Mouse (Mus musculus): ENCODE results near the gene Cwc22.
"Not testable (repeated sequence)": the region's sequence is repeated elsewhere in the genome, so short reads cannot be mapped to it uniquely, and the experiment has no call there.

The Cwc22 gene

DNA sequence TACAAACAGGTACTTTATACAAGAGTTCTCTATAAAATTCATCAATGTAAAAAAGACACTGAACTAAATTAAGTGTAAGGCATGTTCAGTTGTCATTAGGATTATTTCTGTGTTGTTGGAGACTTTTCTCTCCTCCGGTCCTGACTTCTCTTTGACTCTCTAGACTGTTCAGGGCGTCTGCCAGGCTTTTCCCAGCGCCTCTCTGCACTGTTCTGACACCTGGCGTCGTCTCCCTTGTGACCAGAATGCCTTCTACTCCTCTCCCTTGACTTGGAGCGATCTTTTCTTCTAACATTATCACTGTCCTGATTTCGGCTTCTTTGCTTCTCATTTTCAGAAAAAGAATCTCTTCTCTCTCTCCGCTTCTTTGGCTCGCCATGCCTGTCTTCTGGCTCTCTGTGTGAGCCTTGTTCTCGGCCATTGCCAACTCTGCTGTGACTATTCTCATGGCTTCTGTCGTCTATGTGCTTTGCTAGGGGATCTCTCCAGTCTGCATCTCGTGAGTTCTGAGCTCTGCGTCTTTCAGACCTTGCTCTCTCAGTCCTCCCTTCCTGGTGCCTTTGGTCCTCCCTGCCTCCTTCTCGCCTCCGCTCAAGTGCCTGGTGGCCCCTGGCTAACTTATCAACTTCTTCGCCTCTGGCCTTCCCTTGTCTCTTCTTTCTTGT, 50.1 kb downstream of the Cwc22 start:
- DNase-seq: not testable (repeated sequence)

DNA sequence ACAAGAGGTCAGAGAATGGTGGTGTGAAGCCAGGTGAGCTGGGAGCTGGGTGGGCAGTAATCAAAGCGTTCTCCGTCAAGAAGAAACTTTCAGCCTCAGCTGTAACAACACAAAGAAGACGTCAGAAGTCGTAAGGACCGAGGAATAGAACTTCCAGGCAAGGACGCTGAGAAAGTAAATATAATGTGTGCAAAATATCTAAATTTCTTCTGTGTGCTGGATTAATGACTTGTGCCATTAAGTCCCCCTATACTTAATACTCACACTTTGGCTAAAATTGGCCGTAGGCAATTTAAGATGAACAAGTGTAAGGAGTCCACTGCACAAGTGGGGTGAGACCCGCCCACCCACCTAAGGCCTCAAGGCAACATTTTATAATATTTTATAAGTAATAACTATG, 51.3 kb downstream of the Cwc22 start:
- no peak for DNase-seq

DNA sequence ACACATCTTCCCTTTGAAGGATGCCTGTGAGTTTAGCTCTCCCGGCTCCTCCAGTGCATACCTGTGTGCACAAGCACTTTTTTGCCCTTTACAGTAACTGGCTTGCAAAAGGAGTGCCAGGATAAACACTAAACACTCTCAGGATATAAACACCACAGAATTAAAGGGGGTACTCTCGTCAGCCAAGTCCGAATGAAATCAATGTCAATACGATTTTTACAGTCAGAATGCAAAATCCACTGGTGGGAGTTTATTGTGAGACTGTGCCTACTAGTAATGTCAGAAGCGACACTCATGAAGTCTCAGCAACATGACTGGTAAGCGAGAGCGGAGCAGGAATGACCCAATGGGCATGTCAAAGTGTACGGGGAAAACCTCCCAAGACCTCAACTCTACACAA, 52.7 kb downstream of the Cwc22 start:
- DNase-seq: no peak

DNA sequence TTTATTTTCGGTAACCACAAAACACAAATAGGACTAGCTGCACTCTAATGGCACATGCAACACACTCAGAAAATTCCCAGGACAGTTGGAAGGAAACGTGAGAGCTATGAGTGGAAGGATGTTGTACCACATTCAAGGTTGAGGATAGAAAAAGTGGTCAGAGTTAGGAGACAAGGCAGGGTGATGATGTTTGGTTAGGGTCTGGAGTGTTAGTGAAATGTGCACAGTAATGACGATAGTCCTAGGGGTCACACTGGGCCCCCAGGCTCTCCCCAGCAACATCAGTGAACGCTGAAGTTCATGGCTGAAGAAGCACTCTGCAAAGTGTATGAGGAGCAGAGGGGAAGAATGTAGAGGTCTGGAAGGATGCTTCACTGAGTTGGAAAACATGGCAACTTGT, 53.6 kb downstream of the Cwc22 start:
- DNase-seq: no peak

DNA sequence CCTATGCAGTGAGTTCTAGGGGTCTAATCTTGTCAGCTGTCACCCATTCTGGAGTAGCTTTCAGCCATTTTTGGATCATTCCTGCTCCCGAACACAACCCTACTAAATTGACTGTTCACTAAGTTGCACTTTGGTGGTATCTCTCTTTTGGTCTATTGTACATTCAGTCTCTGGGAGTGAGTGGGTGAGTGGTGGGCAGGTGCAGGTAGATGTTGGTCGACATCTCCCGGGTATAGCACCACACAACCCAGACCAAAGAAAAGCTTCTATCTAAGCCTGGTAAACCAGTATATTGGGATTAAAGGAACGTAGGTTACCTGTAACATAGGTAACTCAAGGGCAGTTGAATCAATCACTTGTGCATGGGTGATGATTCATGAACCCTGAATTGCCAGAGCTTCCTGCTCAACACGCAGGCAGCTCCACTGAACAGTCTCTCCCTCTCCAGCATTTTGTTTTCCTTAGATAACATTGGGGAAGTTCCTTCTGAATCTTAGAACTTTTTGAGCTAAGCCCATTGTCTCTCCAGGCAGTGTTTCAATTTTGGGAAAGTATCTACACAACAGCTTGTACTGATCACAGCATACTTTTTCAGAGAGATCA, 55.2 kb downstream of the Cwc22 start:
- no peak for DNase-seq

DNA sequence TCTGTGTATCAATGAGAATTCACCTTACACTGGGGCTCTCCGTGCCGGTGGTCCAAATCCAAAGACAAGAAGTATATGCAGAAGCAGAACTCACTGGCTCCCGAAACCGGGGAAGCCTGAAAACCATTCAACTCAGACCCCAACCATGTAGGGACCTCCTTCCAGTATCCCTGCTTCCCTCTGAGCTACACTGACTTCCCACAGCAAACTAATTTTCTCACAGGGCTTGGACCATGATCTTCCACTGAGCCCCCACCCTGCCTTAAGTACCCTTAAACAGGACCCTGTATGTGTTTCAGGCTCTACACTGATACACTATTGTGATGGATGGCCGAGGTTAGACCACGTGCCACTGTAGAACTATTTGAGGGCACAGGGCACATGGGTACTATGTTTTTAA, 56.2 kb downstream of the Cwc22 start:
- DNase-seq: no peak

DNA sequence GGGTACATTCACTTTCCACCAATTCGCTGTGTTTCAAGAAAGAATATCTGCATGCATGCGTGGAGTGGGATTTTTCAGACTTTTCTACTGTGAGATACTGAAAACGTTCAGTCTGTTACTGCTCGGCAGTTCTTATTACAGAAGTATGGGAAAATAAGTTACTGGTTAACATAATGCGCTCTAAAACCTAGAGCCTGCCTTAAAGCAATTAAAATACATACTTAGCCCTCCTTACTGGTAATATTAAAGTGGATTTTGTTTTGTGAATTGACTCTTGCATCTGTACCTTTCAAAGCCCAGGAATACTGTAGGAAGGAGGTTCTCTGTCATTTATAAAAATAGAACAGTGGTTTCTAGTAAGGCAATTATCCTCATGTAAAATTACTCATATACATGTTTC, 56.8 kb downstream of the Cwc22 start:
- no peak for DNase-seq

DNA sequence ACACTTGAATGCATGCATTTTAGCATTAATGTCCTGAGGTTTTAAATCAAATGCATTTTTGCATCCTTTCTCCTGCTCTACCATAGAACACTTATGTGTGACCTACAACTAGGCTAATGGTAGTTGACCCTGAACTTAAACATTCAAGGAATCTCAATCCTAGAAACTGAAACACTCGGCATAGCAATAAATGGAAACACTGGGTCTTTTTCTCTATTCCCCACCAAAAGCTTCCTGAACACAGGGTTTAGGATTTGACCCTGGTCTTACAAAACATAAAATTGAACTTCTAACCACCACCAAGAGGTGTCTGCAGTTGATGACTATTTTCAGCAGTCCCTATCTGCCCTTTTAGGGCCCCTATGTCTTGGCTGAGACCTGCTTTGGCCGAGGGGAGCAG, 57.3 kb downstream of the Cwc22 start:
- no peak for DNase-seq

DNA sequence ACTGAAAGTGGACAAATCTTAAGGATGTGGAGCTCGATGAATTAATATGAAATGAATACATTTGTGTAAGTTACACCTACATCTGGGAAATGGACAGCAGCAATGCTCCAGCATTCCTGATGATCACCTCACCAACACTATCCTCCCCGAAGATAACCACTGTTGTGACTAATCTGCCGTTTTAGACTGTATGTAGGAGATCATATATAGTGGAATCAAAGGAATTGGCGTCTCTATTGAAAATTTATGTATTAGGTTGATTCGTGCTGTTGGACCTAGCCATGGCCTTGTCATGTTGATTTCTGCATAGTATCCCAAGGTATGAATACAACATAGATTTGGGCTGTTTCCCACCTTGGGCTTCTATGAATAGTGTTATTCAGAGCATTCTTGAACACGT, 58.1 kb downstream of the Cwc22 start:
- DNase-seq: peak in 1 of 2 experiments; percentile 1

DNA sequence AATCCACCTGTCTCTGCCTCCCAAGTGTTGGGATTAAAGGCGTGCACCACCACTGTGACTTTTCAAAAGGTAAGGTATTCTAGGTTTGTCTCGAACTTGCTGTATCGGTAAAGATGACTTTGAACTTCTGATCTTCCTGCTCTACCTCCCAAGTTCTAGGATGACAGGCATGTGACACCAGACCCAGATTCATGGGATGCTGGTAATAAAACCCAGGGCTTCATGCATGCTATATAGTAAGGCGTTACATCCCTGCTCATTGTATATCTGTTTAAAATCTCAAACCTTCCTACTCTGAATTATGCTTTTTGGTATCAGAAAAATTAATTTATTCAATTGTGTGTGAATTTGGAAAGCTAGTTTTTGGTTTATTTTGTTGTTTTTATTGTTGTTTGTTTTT, 59.0 kb downstream of the Cwc22 start:
- peak in 1 of 2 experiments; percentile 1 for DNase-seq

DNA sequence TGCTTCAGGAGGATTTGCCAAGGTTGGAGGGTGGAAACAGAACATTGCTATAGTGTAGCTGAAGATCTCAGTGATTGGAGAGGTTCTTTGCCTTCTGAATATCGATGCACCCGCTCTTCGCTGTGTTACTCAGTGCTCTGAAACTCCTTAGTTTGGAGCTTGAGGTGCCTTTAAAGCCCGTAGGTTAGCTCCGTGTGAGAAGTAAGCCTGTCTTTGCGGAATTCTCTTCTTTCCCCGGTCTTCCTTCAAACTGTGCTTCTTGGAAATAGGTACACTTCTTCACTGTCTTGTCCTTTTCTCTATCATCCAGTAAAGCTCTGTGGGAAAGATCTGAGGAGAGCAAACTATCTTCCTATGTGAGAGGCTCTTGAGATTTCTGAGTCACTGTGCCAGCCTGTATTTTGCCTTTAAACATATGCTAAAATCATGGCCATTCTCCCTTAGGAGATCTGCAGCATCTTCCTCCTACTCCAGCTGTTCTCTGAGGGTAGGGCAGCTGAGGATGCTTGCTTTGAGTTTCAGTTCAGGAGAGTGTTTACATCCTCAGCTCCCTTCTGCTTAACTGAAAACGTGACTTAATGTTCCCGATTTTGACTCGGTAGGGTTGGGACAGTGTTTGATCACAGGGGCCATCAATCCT, 60.6 kb downstream of the Cwc22 start:
- no peak for DNase-seq

DNA sequence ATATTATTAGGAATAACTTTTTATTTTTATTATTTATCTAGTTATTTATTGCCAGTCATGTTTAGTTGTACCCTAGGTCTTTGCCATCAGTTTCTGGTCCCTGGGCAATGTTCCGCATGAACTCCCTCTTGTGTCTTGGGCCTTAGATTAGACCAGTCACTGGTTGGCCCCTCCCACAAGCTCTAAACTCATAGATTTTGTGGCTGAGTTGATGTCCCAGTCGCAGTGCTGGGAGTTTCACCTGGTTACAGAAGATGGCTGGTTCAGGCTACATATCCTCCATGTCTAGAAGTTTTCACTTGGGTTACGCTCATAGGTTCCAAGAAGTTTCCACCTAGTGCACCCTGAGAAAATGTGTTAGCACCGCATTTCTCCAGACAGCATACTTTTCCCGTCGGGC, 61.1 kb downstream of the Cwc22 start:
- DNase-seq: no peak

DNA sequence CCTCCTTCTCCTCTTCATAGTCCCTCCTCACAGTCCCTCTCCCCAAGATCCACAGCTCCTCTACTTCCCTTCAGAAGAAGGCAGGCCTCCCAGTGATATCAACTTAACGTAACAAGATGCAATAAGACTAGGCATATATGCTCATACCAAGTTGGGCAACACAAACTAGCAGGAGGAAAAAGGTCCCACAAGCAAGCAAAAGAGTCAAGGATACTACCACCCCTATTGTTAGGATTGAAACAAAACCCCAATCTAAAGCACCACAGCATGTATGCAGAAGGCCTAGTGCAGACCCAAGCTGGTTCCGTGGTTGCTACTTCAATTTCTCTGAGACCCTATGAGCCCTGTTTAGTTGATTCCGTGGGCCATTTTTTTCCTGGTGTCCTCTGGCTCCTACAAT, 61.7 kb downstream of the Cwc22 start:
- no peak for DNase-seq

DNA sequence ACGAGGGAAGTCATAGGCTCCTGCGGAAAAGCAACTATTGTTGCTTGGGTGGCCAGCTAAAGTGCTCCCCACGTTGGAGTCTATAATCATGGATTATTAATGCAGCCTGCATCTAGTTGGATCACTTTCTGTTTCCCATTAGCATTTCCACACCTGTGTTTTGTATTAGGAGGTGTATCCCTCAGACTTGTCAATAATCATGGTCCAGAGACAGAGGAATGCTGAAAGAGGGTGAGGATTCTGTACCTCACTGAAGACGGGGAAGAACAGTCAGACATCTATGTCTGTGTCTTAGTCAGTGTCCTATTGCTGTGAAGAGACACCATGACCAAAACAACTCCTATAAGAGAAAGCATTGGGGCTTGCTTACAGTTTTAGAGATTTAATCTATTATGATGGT, 63.2 kb downstream of the Cwc22 start:
- DNase-seq: no peak

DNA sequence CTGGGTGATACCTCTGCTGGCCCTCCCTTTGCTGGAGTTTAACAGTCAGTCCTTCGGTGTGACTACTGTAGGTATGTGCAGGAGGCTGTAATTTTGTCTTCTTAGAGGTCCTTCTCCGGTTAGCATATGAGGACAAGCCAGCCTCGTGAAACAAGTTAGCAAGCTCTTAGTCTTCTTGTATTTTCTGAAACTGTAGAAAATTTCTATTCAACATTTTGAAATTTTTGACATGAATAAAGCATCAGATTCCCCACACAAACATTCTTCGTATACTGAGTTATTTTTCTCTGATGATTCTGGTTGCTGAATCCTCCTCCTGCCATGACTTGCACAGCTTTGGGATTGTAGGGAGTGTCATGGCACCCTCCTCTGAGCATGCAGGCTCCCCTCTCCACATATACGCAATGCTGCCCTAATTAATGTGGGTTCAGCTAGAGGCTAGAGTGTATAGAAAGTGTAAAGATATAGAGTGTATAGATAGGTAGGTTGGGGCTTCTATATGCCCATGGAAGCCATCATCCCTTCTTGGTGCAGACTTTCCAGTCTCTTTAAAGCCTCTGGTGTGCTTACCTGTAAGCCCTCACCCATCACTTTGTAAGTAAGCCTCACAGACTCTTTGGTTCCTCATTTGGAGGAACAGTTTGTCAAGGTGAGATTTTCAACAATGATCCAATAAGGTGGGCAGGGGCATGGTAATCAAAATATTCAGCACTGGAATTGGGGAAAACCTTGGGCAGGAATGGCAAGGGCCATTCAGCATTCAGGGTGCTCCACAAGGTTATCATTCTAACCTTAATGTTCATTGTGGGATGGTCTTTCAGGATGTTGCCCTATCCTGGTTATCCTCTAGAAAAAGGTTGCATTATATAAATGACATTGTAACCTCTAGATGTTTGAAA, 64.6 kb downstream of the Cwc22 start:
- no peak for DNase-seq

DNA sequence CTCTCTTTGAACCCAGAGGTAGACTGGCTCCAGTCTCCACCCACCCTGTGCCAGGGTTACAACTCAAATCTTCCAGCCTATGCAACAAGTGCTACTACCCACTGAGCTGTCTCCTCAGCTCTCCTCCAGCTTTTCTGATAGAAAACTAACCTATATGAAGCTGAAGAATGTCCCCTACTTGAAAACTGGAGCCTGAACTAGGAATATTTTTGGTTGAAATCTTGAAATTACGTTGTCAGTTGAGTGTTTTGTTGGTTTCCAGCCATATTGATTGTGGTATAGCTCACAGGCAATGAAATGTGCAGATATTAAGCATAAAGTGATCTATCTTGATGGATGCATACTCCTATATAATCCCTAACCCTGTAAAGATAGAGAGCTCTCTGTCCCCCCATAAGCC, 65.8 kb downstream of the Cwc22 start:
- DNase-seq: no peak

DNA sequence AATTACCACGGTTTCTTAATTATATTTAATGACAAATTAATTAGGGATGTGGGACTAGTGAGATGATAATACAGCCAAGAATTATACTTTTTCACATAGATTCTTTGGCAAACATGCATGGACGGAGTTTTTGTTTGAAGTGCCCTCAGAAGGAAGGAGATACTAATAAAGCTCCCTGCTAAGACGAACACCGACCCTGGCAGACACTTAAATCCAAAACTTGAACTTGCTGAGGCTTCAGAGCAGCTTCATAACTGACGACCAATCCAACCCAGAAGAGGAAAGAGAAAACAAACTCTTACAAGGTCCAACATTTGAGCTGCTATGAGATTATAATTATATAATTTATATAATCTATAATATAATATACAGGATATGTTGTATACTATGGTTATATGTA, 66.4 kb downstream of the Cwc22 start:
- no peak for DNase-seq

DNA sequence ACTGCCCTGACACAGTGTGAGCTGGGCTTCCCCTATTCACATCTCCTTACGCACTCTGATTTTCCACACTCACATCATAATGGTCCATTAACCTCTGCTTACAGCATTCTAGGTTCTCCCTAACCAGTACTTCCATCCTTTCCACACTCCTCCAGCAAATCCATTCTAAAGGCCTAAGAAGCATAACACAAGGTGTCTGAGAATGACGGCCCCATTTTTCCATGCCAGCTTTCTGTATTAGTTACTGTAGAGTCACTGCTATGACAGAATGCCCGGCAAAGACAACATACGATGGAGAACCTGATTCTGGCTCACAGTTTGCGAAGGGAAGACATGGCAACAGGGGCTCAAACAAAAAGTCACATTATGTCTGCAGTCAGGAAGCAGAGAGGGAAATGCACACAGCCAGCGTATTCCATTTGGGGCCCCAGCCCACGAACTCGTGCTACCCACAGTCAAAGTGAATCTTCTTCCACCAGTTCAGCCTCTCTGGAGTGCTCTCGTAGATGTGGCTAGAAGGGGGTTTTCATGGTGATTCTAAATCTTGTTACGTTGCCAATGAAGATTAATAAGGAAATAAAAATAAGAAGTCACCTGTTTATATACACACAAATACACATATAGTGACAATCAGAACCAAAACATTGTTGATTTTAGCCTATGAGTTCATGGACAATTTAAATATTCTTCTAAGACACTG, 68.9 kb downstream of the Cwc22 start:
- DNase-seq: no peak

DNA sequence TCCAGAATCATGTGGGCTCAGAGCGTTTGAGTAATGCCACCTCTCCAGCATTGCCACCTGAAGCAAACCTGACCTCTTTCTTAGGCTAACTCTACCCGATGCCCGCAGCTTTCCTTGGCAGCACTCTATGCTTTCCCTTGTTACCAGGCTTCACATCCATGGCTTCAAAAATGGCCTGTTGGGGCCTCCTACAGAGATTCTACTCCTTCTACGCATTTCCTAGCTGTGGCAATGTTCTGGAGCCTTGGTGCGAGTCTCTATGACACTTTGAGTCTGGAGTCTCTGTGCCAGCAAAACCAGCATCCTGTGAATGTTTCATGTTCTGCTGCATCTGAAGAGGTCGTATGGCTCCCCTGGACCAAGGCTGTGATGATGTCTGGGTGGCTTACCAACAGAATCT, 69.8 kb downstream of the Cwc22 start:
- DNase-seq: no peak

DNA sequence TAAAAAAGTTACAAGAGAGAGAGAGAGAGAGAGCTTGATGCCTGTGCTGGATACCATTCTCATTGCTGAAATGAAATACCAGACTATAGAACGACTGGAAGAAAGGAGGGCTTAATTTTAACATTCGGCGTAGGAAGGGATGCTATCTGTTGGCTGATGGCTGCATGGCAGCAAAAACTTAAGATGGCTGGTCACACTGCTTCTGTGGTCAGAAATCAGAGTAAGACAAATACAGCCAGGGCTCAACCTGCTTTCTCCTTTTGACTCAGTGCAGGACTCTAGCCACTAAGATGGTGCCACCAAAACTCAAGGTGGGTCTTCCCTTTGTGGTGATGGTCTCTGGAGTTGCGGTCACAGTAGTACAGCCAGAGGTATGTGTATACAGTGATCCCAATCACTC, 70.7 kb downstream of the Cwc22 start:
- no peak for DNase-seq

DNA sequence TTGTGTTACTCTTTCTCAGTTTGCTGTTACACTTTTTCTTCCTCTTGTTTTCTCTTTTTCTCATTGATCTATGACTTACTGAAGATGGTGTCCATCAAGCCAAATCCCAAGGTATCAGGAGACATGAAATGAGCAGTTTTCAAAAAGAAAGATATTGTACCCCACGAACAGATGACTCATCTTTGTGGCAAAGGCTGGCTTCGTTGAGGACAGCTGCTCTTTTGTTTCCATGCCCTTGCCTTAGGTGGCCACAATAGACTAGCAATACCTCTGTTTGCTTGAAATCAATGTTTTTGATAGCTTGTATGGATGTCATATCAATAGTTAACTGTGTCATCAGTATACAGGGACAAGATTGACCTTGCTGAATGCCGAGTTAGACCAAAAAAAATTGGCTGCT, 71.5 kb downstream of the Cwc22 start:
- no peak for DNase-seq

DNA sequence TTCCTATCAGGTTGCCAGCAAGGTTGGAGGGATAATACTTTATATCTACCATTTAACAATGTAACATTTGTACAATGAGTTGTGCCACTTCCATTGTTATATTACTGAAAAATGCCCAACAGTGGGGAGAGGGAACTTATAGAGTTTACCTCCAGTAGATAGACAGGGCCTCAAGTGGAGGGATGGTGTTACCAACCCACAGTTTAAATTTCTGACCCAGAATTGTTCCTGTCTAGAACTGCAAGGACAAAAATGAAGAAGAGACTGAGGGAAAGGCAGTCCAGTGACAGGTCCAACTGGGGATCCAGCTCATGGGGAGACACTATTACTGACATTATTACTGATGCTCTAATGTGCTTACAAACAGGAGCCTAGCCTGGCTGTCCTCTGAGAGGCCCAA, 72.4 kb downstream of the Cwc22 start:
- no peak for DNase-seq

DNA sequence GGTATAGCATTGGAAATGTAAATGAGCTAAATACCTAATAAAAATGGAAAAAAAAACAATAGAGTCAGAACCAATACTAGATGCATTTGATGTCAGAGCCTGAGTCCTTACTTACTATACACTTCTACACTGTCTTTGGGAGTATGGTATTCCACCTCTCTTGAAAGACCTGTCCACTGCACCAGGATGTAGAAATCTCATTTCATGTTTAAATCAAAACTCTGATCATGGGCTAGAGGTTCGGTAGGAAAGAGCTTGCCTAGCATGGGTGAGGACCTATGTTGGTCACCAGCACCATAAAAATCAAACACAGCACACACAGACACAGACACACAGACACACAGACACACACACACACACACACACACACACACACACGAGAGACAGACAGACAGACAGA, 73.5 kb downstream of the Cwc22 start:
- no peak for DNase-seq

Measured in lung, postnatal 4 days (tissue).